Mouse (Mus musculus): ENCODE measurements around the gene Pef1. TPM values are rescaled to one million over a fixed set of nuclear protein-coding genes. Genes with fewer than 3 reads are reported as not detected.

Gene Pef1
- total RNA-seq, 4 experiments from 2014 or later, result 60.4 to 74.7 (median 68.3) TPM

- DNase-seq (ENCODE audit: low spot score in 2 of 2), result peak in 1 of 2 experiments; percentile 58
Observed at GRCm38 (mm10) chr4:130138441-130139213, 36.3 kb downstream of the Pef1 start.

DNA sequence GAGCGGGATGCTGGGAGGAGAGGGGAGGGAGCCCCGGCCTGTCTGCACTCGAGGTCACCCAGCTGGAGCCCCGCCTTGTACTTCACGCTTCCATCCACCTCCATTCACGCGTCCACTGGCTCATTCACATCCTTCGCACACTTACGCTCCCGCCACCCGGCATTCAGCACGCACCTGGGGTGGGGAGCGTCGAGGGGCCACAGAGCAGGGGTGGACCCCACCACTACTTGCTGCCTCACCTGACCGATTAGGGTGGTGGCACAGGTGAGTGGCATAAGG is 36.8 kb downstream of the Pef1 start, which contains the start of gene Hcrtr1:
Hcrtr1 (minus strand) TSS at position 146 of the 279 bp plus-strand sequence.
- DNase-seq (ENCODE audit: low spot score in 2 of 2), result no peak

DNA sequence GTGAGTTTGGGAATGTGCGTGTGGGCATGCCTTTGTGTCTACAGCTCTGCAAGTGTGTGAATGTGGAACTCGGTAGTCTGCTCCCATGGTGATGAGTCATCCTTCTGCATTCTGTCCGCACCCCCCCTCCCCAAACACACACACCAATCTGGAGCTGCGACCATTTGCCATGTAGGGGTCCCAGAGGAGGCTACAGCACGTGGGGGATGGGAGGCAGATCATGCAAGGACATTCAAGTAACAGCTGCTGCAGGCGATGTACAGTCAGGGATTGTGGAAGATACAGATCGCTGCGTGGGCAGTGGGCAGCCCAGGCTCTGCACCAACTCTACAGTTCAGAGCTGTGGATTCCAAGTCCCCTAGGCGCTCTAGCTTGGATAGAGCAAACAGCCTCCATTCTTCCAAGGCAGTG is 38.6 kb downstream of the Pef1 start:
- peak; percentile 48 to 51 for DNase-seq (ENCODE audit: low spot score in 2 of 2)

GRCm38 (mm10) chr4:130141786-130142185 is 39.4 kb downstream of the Pef1 start:
- DNase-seq (ENCODE audit: low spot score in 2 of 2), result no peak

GRCm38 (mm10) chr4:130148405-130148804 is 46.0 kb downstream of the Pef1 start:
- DNase-seq (ENCODE audit: low spot score in 2 of 2), result no peak

DNA sequence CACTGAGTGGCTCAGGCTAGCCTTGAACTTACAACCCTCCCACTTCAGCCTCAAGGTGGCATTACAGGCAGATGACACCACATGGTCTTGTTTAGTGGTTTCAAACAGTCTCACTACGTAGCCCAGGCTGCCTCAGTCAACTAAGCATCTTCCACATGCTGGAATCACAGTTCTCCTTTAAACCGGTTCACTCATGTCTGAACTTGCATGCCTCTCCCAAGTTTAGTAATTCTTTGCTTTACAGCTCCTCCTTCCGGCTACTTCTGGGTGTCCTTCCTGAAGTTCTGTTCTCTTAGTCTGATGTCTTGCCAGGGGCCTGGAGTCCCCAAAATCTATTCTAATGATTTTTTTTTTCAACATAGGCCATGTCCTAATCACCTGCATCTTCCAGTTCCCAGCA is 51.9 kb downstream of the Pef1 start:
- no peak for DNase-seq (ENCODE audit: low spot score in 2 of 2)

DNA sequence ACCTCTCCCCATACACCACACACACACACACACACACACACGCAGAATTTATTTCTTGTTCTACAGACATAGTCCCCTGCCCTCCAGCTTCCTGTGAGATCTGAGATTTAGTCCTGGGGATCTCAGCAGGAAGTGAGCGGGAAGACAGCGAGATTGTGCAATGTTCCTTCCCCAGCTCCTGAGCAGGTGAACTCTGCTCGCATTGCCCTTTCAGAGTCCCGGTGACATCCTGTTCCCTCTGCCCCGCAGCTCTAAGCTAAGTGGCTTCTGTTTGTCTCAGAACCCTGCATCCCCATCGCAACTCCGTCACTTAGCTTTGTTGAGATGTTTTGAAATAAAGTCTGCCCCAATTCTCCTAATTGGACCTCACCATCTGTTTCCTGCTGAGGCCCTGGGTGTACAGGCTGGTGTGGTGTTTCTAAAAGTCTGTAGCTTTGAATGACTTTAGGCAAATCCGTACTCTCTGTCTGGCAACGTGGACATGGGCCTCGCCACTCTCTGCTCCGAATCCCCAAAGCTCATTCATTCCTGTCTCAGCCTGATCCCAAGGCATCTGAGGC is 54.5 kb downstream of the Pef1 start:
- no peak for DNase-seq (ENCODE audit: low spot score in 2 of 2)

DNA sequence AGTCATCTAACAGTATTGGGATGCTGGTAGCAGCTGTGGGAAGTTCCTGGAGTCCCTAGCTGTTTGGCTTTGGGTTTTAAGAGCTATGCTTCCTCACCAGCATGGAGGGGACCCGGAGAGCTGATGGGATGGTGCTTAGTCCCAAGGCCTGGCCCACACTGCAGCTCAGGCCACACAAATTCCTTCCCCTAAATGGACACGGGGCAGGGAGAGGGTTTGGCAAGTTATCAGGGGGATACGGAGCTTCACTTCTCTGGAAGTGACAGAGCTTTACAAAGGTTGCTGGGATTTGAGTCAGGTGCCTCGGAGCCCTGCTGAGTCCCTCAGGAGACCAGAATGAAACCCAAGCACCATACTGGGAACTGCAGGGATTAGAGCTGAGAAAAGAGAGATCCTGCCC is 59.0 kb downstream of the Pef1 start:
- DNase-seq (ENCODE audit: low spot score in 2 of 2), result no peak

- no peak for DNase-seq (ENCODE audit: low spot score in 2 of 2)
Observed at GRCm38 (mm10) chr4:130163391-130163861, 61.1 kb downstream of the Pef1 start.

DNA sequence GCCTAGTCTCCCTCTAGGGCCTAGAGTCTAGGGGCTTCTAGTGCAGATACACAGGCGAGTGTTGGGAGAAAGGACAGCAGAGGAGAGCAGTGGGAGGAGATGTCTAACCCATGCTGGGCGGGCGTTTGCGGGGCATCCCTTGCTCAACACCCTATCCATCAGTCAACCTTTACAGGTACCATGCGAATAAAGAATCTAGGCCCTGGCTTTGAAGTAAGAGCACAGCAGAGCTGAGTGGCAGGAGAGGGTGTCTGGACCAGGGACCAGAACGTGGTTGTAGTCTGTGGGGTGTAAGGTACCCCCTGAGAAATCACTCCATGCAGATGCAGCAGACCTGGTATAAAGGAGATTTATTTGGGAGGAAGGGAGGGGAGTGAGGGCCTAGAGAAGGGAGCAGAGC is 61.8 kb downstream of the Pef1 start:
- DNase-seq (ENCODE audit: low spot score in 2 of 2), result no peak

DNA sequence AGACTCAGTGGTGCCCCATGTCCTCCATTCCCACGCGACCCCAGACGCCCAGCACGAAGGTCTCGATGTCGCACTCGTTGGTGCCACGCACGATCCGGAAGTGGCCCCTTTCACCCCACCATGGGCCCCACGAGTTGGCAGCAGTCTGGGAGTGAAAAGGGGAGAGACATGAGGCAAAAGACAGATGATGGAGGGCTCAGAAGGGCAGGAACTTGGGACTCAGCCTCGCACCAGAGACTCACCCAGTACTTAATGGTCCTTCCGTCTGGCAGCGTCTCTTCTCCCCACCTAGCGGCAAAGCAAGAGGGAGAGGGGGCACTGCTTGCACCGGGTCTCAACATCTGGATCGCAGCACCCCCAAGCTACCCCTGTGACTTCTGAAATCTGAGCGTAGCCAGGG is 63.7 kb downstream of the Pef1 start:
- DNase-seq (ENCODE audit: low spot score in 2 of 2), result no peak

GRCm38 (mm10) chr4:130166592-130166991 is 64.2 kb downstream of the Pef1 start:
- no peak for DNase-seq (ENCODE audit: low spot score in 2 of 2)

DNA sequence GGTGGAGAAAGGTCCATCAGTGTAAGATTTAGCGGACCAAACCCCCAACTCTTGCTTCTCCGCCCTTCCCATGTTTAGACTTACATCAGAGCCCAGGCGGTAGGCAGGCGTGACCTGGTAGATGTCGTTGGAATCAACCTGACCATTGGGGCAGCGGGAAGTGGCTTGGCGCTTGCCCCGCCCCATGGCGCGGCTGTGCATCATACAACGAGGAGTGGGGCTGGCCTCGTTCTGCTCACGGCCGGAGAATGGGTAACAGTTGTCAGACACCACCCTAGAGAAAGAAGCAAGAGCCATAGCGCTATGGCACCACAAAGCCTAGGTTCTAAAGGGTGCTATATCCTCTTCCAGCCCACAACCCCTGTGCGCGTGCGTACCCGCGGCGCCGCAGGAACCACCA is 65.0 kb downstream of the Pef1 start:
- DNase-seq (ENCODE audit: low spot score in 2 of 2), result no peak

- DNase-seq (ENCODE audit: low spot score in 2 of 2), result no peak
Observed at GRCm38 (mm10) chr4:130167814-130168213, 65.5 kb downstream of the Pef1 start.

GRCm38 (mm10) chr4:130168280-130169183 is 66.2 kb downstream of the Pef1 start:
- DNase-seq (ENCODE audit: low spot score in 2 of 2), result no peak

DNA sequence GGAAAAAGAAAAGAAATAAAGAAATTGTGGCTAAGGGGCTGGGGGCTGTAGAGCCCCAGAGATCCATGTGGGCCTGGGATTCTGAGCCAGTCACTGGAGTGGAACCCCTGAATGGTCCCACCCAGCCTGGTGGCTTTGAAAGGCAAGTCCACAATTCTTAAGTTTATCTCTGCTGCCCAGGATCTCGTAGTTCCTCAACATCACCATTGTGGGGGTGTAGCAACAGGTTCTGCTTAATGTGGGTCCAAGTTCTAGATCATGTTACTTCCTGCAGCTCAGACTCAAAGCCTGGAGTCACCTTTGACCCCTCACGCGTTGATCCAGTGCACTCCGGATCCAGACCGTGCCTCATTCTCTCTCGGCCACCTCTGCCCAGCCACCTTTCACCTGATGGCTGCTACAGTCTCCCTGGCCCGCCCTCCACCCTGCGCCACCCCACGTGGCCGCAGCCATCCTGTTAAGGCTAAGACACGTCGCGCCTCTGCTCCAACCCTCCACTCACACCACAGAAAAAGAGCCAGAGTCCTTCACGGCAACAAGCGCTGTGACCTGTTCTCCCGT is 67.1 kb downstream of the Pef1 start:
- no peak for DNase-seq (ENCODE audit: low spot score in 2 of 2)

- no peak for DNase-seq (ENCODE audit: low spot score in 2 of 2)
Observed at GRCm38 (mm10) chr4:130170362-130170761, 68.0 kb downstream of the Pef1 start.

- no peak for DNase-seq (ENCODE audit: low spot score in 2 of 2)
Observed at GRCm38 (mm10) chr4:130171951-130172765, 69.8 kb downstream of the Pef1 start.

GRCm38 (mm10) chr4:130173060-130173822 is 70.9 kb downstream of the Pef1 start:
- DNase-seq (ENCODE audit: low spot score in 2 of 2), result no peak

DNA sequence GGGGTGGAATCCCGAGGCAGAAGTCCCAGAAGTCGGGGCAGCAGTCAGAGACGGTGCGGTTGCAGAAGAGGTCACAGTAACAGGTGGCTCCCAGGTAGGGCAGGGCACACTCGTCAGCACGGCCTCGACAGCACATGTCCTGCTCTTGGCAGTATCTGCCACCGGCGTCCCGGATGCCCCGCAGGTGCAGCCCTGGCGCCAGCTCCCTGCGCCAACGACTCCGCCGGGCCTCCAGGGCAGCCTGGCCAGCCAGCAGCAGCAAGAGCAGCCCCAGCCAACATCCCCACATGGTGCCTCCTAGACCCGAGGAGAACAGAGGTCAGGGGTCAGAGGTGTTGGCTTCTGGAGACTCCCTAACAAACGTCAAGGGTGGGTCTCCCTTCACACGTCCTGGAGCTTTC is 71.6 kb downstream of the Pef1 start:
- DNase-seq (ENCODE audit: low spot score in 2 of 2), result no peak

All from layer of hippocampus, adult 8-10 months (tissue).